Mouse (Mus musculus) limb, embryonic 13.5 days (tissue): ENCODE results near the gene Dnajb8. TPM values are rescaled to one million over a fixed set of nuclear protein-coding genes. Genes with fewer than 3 reads are reported as not detected.

ENCODE experiments used
- ATAC-seq: fragments of 200-750 bp; cut with Nextera tagmentation; 2 replicates; pipeline ENCODE4 v1.8.0; 2017; ENCODE audit warnings: low read depth, moderate number of reproducible peaks, moderate TSS enrichment; ENCODE audit not compliant: low FRiP score
- H3K27ac ChIP-seq: fragments of 300-500 bp; sonication (generic); 2 replicates; pipeline ENCODE4 v1.5.1; 2015; ENCODE audit warnings: inconsistent platforms, mild to moderate bottlenecking, moderate library complexity
- H3K27me3 ChIP-seq: fragments of 300-500 bp; sonication (generic); 2 replicates; pipeline ENCODE4 v1.6.1; 2015; ENCODE audit warnings: mild to moderate bottlenecking, inconsistent platforms
- H3K36me3 ChIP-seq: fragments of 300-500 bp; sonication (generic); 2 replicates; pipeline ENCODE4 v1.6.1; 2015; ENCODE audit warnings: inconsistent platforms, mild to moderate bottlenecking, moderate library complexity
- H3K4me1 ChIP-seq: fragments of 300-500 bp; sonication (generic); 2 replicates; pipeline ENCODE4 v1.6.1; 2015; ENCODE audit warnings: inconsistent platforms
- H3K4me2 ChIP-seq: fragments of 300-500 bp; sonication (generic); replicated peaks from 2 replicates; pipeline ENCODE4 v1.6.1; 2015; ENCODE audit warnings: inconsistent platforms, mild to moderate bottlenecking, moderate library complexity
- H3K4me3 ChIP-seq: fragments of 300-500 bp; sonication (generic); 2 replicates; pipeline ENCODE4 v1.5.1; 2015; ENCODE audit warnings: moderate library complexity, mild to moderate bottlenecking, inconsistent platforms
- H3K9ac ChIP-seq: fragments of 300-500 bp; sonication (generic); 2 replicates; pipeline ENCODE4 v1.6.1; 2015; ENCODE audit warnings: mild to moderate bottlenecking, inconsistent platforms
- H3K9me3 ChIP-seq: fragments of 300-500 bp; sonication (generic); 2 replicates; pipeline ENCODE4 v1.6.1; 2016; ENCODE audit warnings: inconsistent platforms
- WGBS: fragments of 180-500 bp; shearing (Covaris S2); methylation state at CpG from one replicate; pipeline ENCODE4 v1.1.7; 2015; 5-methylcytosine and 5-hydroxymethylcytosine counted together
- polyA plus RNA-seq: library from polyadenylated mRNA; unstranded; fragments of >200 nt; fragmentation: Nextera tagmentation; extraction: Ambion mirVana; gene quantifications from 2 replicates; pipeline ENCODE4 v1.2.1, GENCODE M21; 2015

Dnajb8 gene
- polyA plus RNA-seq, 1 experiment from 2014 or later = not detected

DNA sequence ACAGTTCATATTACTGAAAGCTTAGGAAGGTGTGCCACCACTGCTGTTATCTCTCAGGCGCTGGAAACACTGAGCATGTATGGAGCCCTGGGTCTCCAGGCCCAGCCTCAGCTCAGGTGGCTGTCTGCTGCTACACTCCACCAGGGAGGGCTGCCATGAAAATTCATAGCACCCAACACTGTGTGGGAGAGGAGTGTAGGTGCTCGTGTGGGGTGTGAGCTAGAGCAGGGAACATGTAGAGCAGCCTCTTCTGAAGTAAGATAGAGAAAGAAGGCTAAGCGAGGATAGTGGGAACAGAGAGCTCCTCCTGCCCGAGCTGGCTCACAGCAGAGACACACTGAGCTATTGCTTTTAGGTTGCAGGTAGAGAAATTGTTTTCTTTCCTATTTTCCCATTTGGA is 54.2 kb downstream of the Dnajb8 start:
- peaks cover 16% of the 10 kb centered on the region; the same call in 1 of the 2 replicates for H3K36me3 ChIP-seq
- no peak for ATAC-seq
- no peak overlapping the region for H3K4me3 ChIP-seq
- no peaks in the 10 kb centered on the region for H3K9me3 ChIP-seq
- no peak overlapping the region for H3K4me2 ChIP-seq
- peaks cover 13% of the 10 kb centered on the region for H3K4me1 ChIP-seq
- 0 out of 2 replicates have a peak, but pooled peaks cover 4% of the 10 kb centered on the region for H3K27me3 ChIP-seq
- H3K9ac ChIP-seq = no peak overlapping the region
- H3K27ac ChIP-seq = no peak overlapping the region
- WGBS = 77% methylated on average over 4 of the region's 4 CpGs

DNA sequence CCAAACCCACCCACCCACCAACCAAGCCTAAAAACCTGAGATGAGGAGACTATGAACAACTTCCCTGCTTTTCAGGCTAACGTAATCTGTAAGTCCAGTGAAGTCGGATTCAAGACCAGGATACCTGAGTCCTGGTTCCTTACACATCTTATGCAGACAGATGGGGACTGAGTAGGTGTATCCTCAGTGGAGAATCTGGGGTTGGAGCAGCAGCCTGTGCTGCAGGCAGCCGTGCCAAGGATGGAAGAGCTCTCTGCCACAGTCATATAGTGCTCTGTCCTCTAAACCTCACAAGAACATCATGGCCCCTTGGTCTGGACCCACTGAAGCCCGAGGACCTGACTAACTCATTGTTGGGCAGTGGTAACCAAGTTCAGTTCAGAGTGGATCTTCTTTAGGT is 55.2 kb downstream of the Dnajb8 start:
- peaks cover 4% of the 10 kb centered on the region for H3K4me1 ChIP-seq
- no peak for ATAC-seq
- 0 out of 2 replicates have a peak, but pooled peaks cover 4% of the 10 kb centered on the region for H3K27me3 ChIP-seq
- no peak overlapping the region for H3K4me3 ChIP-seq
- no peak overlapping the region for H3K4me2 ChIP-seq
- no peaks in the 10 kb centered on the region for H3K9me3 ChIP-seq
- H3K9ac ChIP-seq = no peak overlapping the region
- H3K27ac ChIP-seq = no peak overlapping the region
- H3K36me3 ChIP-seq = peaks cover 18% of the 10 kb centered on the region; the same call in 1 of the 2 replicates
- 91% methylated on average over 4 of the region's 4 CpGs for WGBS

DNA sequence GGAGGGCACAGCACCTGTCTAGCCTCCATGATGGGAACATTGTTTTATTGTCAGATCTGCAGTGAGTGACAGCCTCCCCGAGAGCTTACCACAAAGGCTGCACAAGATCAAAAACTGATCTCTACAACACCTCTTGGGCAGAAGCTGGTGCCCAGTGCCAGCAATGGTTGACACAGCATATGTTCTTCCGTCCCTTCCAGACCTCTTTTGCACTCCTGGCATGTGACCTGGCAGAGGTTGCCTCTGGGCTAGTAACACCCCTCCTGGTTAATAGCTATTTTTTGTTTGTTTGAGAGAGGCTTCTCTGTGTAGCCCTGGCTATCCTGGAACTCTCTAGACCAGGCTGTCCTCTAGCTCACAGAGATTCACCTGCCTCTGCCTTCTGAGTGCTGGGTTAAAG is 56.1 kb downstream of the Dnajb8 start:
- no peak overlapping the region for H3K4me3 ChIP-seq
- H3K27me3 ChIP-seq = 0 out of 2 replicates have a peak, but pooled peaks cover 2% of the 10 kb centered on the region
- no peak for ATAC-seq
- 83% methylated on average over 2 of the region's 2 CpGs for WGBS
- H3K27ac ChIP-seq = no peak overlapping the region
- no peak overlapping the region for H3K9ac ChIP-seq
- no peaks in the 10 kb centered on the region for H3K4me1 ChIP-seq
- peaks cover 18% of the 10 kb centered on the region; the same call in 1 of the 2 replicates for H3K36me3 ChIP-seq
- H3K9me3 ChIP-seq = no peaks in the 10 kb centered on the region
- no peak overlapping the region for H3K4me2 ChIP-seq

DNA sequence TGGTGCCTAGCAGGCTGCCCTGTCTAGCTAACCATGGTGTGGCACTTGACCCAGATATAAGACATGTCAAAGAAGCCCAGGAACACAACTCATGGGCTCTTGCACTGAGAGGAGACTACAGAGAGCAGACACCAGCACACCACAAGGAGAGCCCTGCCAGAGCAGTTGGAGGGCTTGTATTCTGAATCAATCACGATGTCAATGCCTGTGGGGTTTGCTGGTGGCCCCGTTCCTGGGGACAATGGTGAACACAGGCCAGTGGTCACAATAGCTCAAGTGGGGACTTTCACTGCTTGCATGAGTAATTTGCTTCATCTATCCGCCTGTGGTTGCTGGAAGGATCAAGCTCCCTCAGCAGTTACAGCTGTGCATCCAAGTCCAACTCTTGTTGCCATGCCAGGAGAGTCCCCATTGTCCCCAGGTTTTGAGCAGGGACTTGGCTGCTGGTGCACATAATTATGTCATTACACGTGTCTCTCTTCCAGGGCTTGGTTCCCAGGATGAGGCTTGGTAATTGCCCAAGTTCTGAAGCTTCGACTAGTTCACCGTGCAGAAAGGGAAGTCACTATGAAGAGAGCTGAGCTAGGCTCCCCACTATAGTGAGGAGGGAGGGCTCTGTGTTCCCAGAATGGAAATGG is 68.2 kb downstream of the Dnajb8 start:
- Histone ChIP-seq H3K27me3 (no peaks in the 10 kb centered on the region), H3K4me3 (no peak overlapping the region), H3K9me3 (no peaks in the 10 kb centered on the region), H3K9ac (no peak overlapping the region), H3K4me1 (no peaks in the 10 kb centered on the region), H3K4me2 (no peak overlapping the region), H3K27ac (no peak overlapping the region), H3K36me3 (peaks cover 9% of the 10 kb centered on the region)
- WGBS = 86% methylated on average over 6 of the region's 6 CpGs
- ATAC-seq = no peak

DNA sequence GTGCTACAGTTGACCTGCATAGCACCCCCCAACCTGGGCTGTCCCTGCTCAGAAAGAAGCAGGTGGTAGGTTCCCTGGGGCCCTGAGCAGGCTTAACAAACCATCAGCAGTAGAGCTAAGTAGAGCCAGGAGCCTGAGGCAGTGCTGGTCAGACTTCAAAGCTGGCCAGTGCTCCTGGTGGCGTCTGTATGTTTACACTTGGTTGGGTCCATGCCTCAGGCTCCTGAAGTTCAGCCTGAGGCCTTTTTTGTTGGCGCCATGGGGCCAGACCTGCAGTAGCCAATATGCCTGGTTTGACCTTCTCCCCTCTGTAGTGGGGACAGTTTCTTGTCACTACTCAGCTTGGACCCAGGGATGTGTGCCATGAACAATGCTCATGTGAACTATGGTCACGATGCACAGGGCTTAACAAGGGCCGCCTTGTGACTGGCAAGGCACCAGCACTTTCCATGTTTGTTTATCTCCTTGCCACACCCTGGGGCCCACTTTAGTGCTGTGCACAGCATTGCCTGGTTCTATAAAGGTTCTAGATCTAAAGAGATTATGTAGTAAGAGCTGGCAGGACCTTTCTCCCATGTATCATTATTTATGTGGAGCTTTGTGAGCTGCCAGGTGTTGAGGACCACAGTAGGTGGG is 70.3 kb downstream of the Dnajb8 start:
- no peak overlapping the region for H3K9ac ChIP-seq
- no peak overlapping the region for H3K4me2 ChIP-seq
- WGBS = 61% methylated on average over 4 of the region's 4 CpGs
- no peak overlapping the region for H3K4me3 ChIP-seq
- no peak for ATAC-seq
- H3K4me1 ChIP-seq = no peaks in the 10 kb centered on the region
- no peak overlapping the region for H3K27ac ChIP-seq
- H3K27me3 ChIP-seq = no peaks in the 10 kb centered on the region
- H3K36me3 ChIP-seq = peaks cover 20% of the 10 kb centered on the region
- no peaks in the 10 kb centered on the region for H3K9me3 ChIP-seq

DNA sequence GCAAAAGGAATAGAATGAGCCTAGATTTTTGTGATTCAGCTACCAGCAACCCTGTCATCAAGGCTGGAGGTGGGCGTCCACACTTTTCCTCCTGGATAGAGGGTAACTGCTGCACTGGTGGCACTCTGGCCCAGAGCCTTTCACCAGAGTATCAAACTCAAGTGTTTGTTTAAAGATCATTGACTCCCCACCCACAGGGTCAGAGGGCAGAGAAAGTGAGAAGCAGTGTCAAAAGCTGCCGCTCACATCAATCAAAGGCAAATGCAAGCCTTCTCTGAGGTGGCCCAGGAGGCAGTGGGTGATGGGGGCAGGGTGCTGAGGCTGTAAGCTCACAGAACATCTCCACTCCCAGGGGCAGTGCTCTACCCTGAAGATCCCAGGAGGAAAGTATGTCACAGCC is 77.4 kb downstream of the Dnajb8 start:
- H3K27ac ChIP-seq = no peak overlapping the region
- no peak for ATAC-seq
- H3K9me3 ChIP-seq = no peaks in the 10 kb centered on the region
- H3K27me3 ChIP-seq = no peaks in the 10 kb centered on the region
- no peak overlapping the region for H3K9ac ChIP-seq
- no peaks in the 10 kb centered on the region for H3K4me1 ChIP-seq
- H3K36me3 ChIP-seq = peaks cover 21% of the 10 kb centered on the region
- H3K4me2 ChIP-seq = no peak overlapping the region
- H3K4me3 ChIP-seq = no peak overlapping the region
- 38% methylated on average over 2 of the region's 2 CpGs for WGBS

DNA sequence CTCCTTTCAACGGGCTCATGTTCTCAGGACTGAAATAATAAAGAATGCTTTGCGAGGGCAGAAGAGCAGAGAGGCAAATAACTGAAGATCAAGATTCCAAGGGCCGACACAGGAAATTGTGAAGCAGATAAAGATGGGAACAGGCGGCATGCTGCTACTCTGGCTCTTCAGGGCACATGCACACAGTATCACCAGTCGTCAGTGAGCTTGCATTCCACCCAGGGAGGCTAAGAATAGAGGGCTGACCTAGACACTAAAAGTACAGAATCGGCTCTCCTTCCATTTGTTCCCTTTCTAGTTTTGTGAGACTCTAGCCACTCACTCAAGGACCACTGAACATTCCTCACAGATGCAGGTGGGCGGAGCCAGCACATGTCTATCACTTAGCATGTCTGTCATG is 79.2 kb downstream of the Dnajb8 start:
- no peaks in the 10 kb centered on the region for H3K4me1 ChIP-seq
- no peaks in the 10 kb centered on the region for H3K27me3 ChIP-seq
- peaks cover 16% of the 10 kb centered on the region for H3K36me3 ChIP-seq
- no peak overlapping the region for H3K27ac ChIP-seq
- no peak overlapping the region for H3K9ac ChIP-seq
- no peak for ATAC-seq
- H3K4me2 ChIP-seq = no peak overlapping the region
- 63% methylated on average over 7 of the region's 7 CpGs for WGBS
- H3K4me3 ChIP-seq = no peak overlapping the region
- no peaks in the 10 kb centered on the region for H3K9me3 ChIP-seq

Other genes with a start within 250 kb of the Dnajb8 start
- 27.8 and 40.0 TPM in 2 replicates for gene H1fx, start 240.6 kb upstream of the Dnajb8 start, polyA plus RNA-seq
- 184 and 186 TPM in 2 replicates for gene Rab7, start 177.0 kb upstream of the Dnajb8 start, polyA plus RNA-seq
- gene Rpn1, start 137.8 kb upstream of the Dnajb8 start, polyA plus RNA-seq = 391 and 427 TPM in 2 replicates
- gene Gata2, start 28.4 kb upstream of the Dnajb8 start, polyA plus RNA-seq = 11.9 and 12.0 TPM in 2 replicates
- 42.3 and 47.1 TPM in 2 replicates for gene Eefsec, start 224.3 kb downstream of the Dnajb8 start, polyA plus RNA-seq
- 151 TPM in 2 replicates for gene Ruvbl1, start 243.1 kb downstream of the Dnajb8 start, polyA plus RNA-seq